Comparison of ENCODE assay signal across 20 mouse cellular contexts in the genomic region with DNA sequence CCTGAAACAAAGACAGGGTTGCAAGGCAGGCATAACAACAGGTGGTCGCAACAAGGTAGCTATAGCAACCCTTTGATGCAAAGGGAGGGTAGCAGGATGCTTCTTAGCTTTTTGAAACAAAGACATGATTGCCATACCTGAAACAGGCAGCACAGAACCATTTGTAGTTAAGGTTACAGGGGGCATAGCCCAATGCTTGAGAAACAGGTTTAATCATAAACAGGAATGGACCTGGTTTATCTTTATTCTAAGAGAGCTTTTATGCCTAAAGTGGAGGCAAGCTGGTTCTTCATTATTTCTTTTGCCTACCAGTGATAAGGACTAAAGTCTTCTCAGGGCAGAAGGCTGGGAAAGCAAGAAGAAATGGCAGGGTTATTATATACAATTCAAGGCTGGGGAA. TPM values are rescaled to one million over a fixed set of nuclear protein-coding genes. Genes with fewer than 3 reads are reported as not detected.
DNase-seq lines count a peak whose midpoint lies in the region; ATAC-seq and TF ChIP-seq lines count a peak whose summit lies in the region.
"Had no signal": no experiment of that assay in that cellular context is flagged by ENCODE, and none has a peak within 500 bp of the region (broad histone marks: within the 10 kb centered on the region; RNA-seq: fewer than 3 reads in every experiment).

No protein-coding gene starts in this region.

- no peaks in the 10 kb centered on the region for H3K27me3 ChIP-seq in hindbrain, embryonic 15.5 days
- no peaks in the 10 kb centered on the region for H3K27me3 ChIP-seq in hindbrain, embryonic 13.5 days
- H3K27me3 ChIP-seq in kidney, adult 2 months (replicated peaks; ENCODE audit: control insufficient read depth, insufficient read depth, low read length) = no peaks in the 10 kb centered on the region
- H3K27me3 ChIP-seq in thymus, adult 2 months (ENCODE audit: control insufficient read depth, insufficient read depth, low read length) = no peaks in the 10 kb centered on the region
- H3K27me3 ChIP-seq: forebrain, embryonic 15.5 days had no signal

- H3K4me2 ChIP-seq in hindbrain, embryonic 15.5 days = no peak overlapping the region
- no peak overlapping the region for H3K4me2 ChIP-seq in hindbrain, embryonic 13.5 days
- H3K4me2 ChIP-seq: forebrain, embryonic 15.5 days; heart, embryonic 11.5 days; hindbrain, embryonic 14.5 days had no signal

- H3K36me3 ChIP-seq in hindbrain, embryonic 15.5 days = no peaks in the 10 kb centered on the region
- H3K36me3 ChIP-seq in hindbrain, embryonic 13.5 days = no peaks in the 10 kb centered on the region
- no peaks in the 10 kb centered on the region for H3K36me3 ChIP-seq in kidney, adult 2 months (ENCODE audit: control insufficient read depth, insufficient read depth, low read length)
- H3K36me3 ChIP-seq in thymus, adult 2 months (ENCODE audit: control insufficient read depth, insufficient read depth, low read length) = no peaks in the 10 kb centered on the region
- H3K36me3 ChIP-seq: forebrain, embryonic 15.5 days had no signal

- H3K9ac ChIP-seq in hindbrain, embryonic 15.5 days = no peak overlapping the region
- no peak overlapping the region for H3K9ac ChIP-seq in hindbrain, embryonic 13.5 days
- H3K9ac ChIP-seq: forebrain, embryonic 15.5 days; hindbrain, embryonic 14.5 days had no signal

- peaks cover 50% of the 10 kb centered on the region for H3K4me1 ChIP-seq in hindbrain, embryonic 15.5 days (replicated peaks)
- H3K4me1 ChIP-seq in hindbrain, embryonic 13.5 days (replicated peaks) = peaks cover 72% of the 10 kb centered on the region
- H3K4me1 ChIP-seq in kidney, adult 2 months (ENCODE audit: control insufficient read depth, insufficient read depth, low read length) = peaks cover 44% of the 10 kb centered on the region
- H3K4me1 ChIP-seq in thymus, adult 2 months (replicated peaks; ENCODE audit: control insufficient read depth, insufficient read depth, low read length) = peaks cover 70% of the 10 kb centered on the region

- ATAC-seq in hindbrain, embryonic 15.5 days (ENCODE audit: low FRiP score, low read depth) = no peak
- ATAC-seq in hindbrain, embryonic 13.5 days (ENCODE audit: low FRiP score) = no peak
- no peak for ATAC-seq in activated CD4-positive, CD25-positive, alpha-beta regulatory T cell, adult 4 months
- ATAC-seq: forebrain, embryonic 15.5 days; intestine, embryonic 16.5 days had no signal

- 61% methylated on average over 1 of the region's 1 CpGs for WGBS in hindbrain, embryonic 15.5 days
- 73% methylated on average over 1 of the region's 1 CpGs for WGBS in hindbrain, embryonic 13.5 days
- 83% methylated on average over 1 of the region's 1 CpGs for WGBS in kidney, adult 2 months
- WGBS in thymus, adult 2 months = 13% methylated on average over 1 of the region's 1 CpGs

- no peak for TF ChIP-seq POLR2A in kidney, adult 2 months (IDR thresholded peaks at IDR 0.05; ENCODE audit: low read depth, low read length)
- TF ChIP-seq POLR2A in thymus, adult 2 months (IDR thresholded peaks at IDR 0.05; ENCODE audit: control insufficient read depth, extremely low read depth, insufficient read depth, low read length, poor library complexity) = no peak

- H3K4me3 ChIP-seq in hindbrain, embryonic 15.5 days = no peak overlapping the region
- no peak overlapping the region for H3K4me3 ChIP-seq in hindbrain, embryonic 13.5 days
- H3K4me3 ChIP-seq in kidney, adult 2 months (ENCODE audit: insufficient read depth, low read depth, low read length) = no peak overlapping the region
- no peak overlapping the region for H3K4me3 ChIP-seq in thymus, adult 2 months (ENCODE audit: control insufficient read depth, insufficient read depth, low read length)
- H3K4me3 ChIP-seq: forebrain, embryonic 15.5 days had no signal

- H3K27ac ChIP-seq in hindbrain, embryonic 15.5 days (replicated peaks) = 0 out of 2 replicates have a peak overlapping the region, but pooled peaks have one; percentile 4
- no peak overlapping the region for H3K27ac ChIP-seq in hindbrain, embryonic 13.5 days
- peak overlapping the region; percentile 65 for H3K27ac ChIP-seq in kidney, adult 2 months (ENCODE audit: insufficient read depth, low read depth, low read length)
- H3K27ac ChIP-seq in thymus, adult 2 months (ENCODE audit: control insufficient read depth, insufficient read depth, low read length) = no peak overlapping the region; the same call in 1 of the 2 replicates
- H3K27ac ChIP-seq: forebrain, embryonic 15.5 days had no signal

- no peaks in the 10 kb centered on the region for H3K9me3 ChIP-seq in hindbrain, embryonic 15.5 days
- no peaks in the 10 kb centered on the region for H3K9me3 ChIP-seq in hindbrain, embryonic 13.5 days
- H3K9me3 ChIP-seq: forebrain, embryonic 15.5 days had no signal

- TF ChIP-seq CTCF in kidney, adult 2 months (conservative IDR thresholded peaks at IDR 0.05; ENCODE audit: insufficient read depth, insufficient read length, low read depth, low read length) = no peak
- no peak for TF ChIP-seq CTCF in thymus, adult 2 months (IDR thresholded peaks at IDR 0.05; ENCODE audit: borderline replicate concordance, control insufficient read depth, extremely low read depth, insufficient read depth, low read length, poor library complexity)

- DNase-seq in kidney, adult 2 months = peak; percentile 52
- no peak for DNase-seq in kidney, postnatal 4 days
- peak; percentile 46 for DNase-seq in thymus, postnatal 0 days (ENCODE audit: low spot score)
- no peak for DNase-seq in thymus, adult 2 months
- DNase-seq: adrenal gland, adult 8-10 months; adrenal gland, postnatal 25 days; cerebellum, adult 11-12 months; cerebellum, adult 8-10 months; cerebellum, postnatal 10 days; cerebellum, postnatal 36 days; embryo, embryonic 11 days; gastrocnemius, postnatal 14 days; heart, adult 11 months had no signal

RNA-seq across cellular contexts. Expression of gene Lrig1, which starts 50.3 kb away (rescaled TPM):
- polyA plus RNA-seq in hindbrain, embryonic 15.5 days (2015; fragmentation: Nextera tagmentation; extraction: Ambion mirVana) = 20.6 and 23.8 TPM in 2 replicates
- 10.9 and 12.5 TPM in 2 replicates for polyA plus RNA-seq in hindbrain, embryonic 13.5 days (2015; fragmentation: Nextera tagmentation; extraction: Ambion mirVana)
- polyA plus RNA-seq in kidney, adult 2 months (2012; rRNA removed) = 12.1 and 14.1 TPM in 2 replicates
- polyA plus RNA-seq in thymus, postnatal 0 days (2015; fragmentation: Nextera tagmentation; extraction: Ambion mirVana) = 6.6 and 6.8 TPM in 2 replicates
- polyA plus RNA-seq in thymus, adult 2 months (2012; rRNA removed) = 58.7 and 62.1 TPM in 2 replicates
- 10 to 100 TPM; 16.2 to 31.1 TPM for polyA plus RNA-seq in activated CD4-positive, CD25-positive, alpha-beta regulatory T cell, adult 4 months (2017; shearing (Covaris generic))

Comparison
In these comparisons a context has a peak if more than half of its experiments do, and no peak if none do; other contexts are left out.
1. H3K27ac ChIP-seq: peak in hindbrain, embryonic 15.5 days (single experiment) and kidney, adult 2 months (single experiment); none in hindbrain, embryonic 13.5 days (single experiment) and thymus, adult 2 months (single experiment).
2. DNase-seq: peak in kidney, adult 2 months (single experiment) and thymus, postnatal 0 days (single experiment); none in kidney, postnatal 4 days (0 of 2) and thymus, adult 2 months (single experiment).